Mouse (Mus musculus) heart, adult 2 months (tissue): Measurements from ENCODE around the gene Hif3a. TPM values are rescaled to one million over a fixed set of nuclear protein-coding genes. Genes with fewer than 3 reads are reported as not detected.

Experiments used
- DNase-seq, 2 experiments: peaks; one replicate each; pipeline ENCODE4 v3.0.0; 2021
- H3K27ac ChIP-seq: fragments of 200-600 bp; 2 replicates; pipeline ENCODE4 v1.8.1; 2022
- H3K27me3 ChIP-seq: fragments of 200-500 bp; 2 replicates; pipeline ENCODE4 v1.6.1; 2012; ENCODE audit warnings: mild to moderate bottlenecking, low read length, inconsistent platforms, mixed read lengths; ENCODE audit not compliant: control insufficient read depth, insufficient read depth
- H3K36me3 ChIP-seq: fragments of 200-500 bp; 2 replicates; pipeline ENCODE4 v1.6.1; 2012; ENCODE audit warnings: low read length, inconsistent platforms; ENCODE audit not compliant: control insufficient read depth, insufficient read depth
- H3K4me1 ChIP-seq: fragments of 200-500 bp; 2 replicates; pipeline ENCODE4 v1.6.1; 2011; ENCODE audit warnings: low read length; ENCODE audit not compliant: control insufficient read depth, insufficient read depth
- H3K4me3 ChIP-seq: fragments of 200-600 bp; 2 replicates; pipeline ENCODE4 v1.8.1; 2022
- H3K79me2 ChIP-seq: fragments of 200-500 bp; replicated peaks from 2 replicates; pipeline ENCODE4 v1.6.1; 2012; ENCODE audit warnings: mild to moderate bottlenecking, inconsistent platforms, low read length, moderate library complexity, mixed read lengths; ENCODE audit not compliant: control insufficient read depth, insufficient read depth
- H3K9ac ChIP-seq: fragments of 200-500 bp; 2 replicates; pipeline ENCODE4 v1.6.1; 2012; ENCODE audit warnings: low read depth, mild to moderate bottlenecking, control low read depth, inconsistent platforms, low read length, mixed read lengths
- CTCF ChIP-seq: fragments of 200-600 bp; IDR thresholded peaks from 2 replicates; pipeline ENCODE4 v1.8.1; 2022; ENCODE audit warnings: antibody characterized with exemption, mild to moderate bottlenecking, moderate library complexity
- EP300 ChIP-seq: fragments of 200-500 bp; IDR thresholded peaks from 2 replicates; pipeline ENCODE4 v1.6.1; 2011; ENCODE audit warnings: low read depth, low read length, control low read depth; ENCODE audit not compliant: insufficient read depth
- POLR2A ChIP-seq: fragments of 200-500 bp; IDR thresholded peaks from 2 replicates; pipeline ENCODE4 v1.6.1; 2011; ENCODE audit warnings: mild to moderate bottlenecking, low read depth, low read length, control low read depth; ENCODE audit not compliant: insufficient read depth
- WGBS: fragments of 180-500 bp; shearing (Covaris S2); methylation state at CpG from one replicate; pipeline ENCODE4 v1.1.7; 2018; 5-methylcytosine and 5-hydroxymethylcytosine counted together
- intact Hi-C: fragments of 180-260 bp; cut with DNase I; formaldehyde crosslinking; loops from one replicate; pipeline ENCODE4 v1.15.1; 2025
- polyA plus RNA-seq: library from polyadenylated mRNA; depleted of rRNA; stranded (reverse); fragments of >200 nt; gene quantifications from 2 replicates; pipeline ENCODE4 v1.2.3, GENCODE M21; 2012
- total RNA-seq, 2 experiments: library from RNA; stranded (reverse); gene quantifications; 2 replicates each; pipeline ENCODE4 v1.2.3; 2021

The Hif3a gene
- total and polyA plus RNA-seq, 3 experiments: 1.9 to 3.0 (median 2.5) TPM

- Histone ChIP-seq H3K4me1 (peaks cover 12% of the 10 kb centered on the region), H3K27me3 (no peaks in the 10 kb centered on the region), H3K4me3 (no peak overlapping the region), H3K9ac (no peak overlapping the region), H3K79me2 (no peaks in the 10 kb centered on the region), H3K36me3 (no peaks in the 10 kb centered on the region), H3K27ac (no peak overlapping the region)
- WGBS: 46% methylated on average over 7 of the region's 7 CpGs
- intact Hi-C loops: loop anchor here (2.0 kb wide), 1 partner anchor 23 kb away; the partner anchor contains the start of gene Ppp5c
- no peak for DNase-seq
- no peak for TF ChIP-seq CTCF
- no peak for TF ChIP-seq POLR2A
- no peak for TF ChIP-seq EP300
Measured at GRCm38 (mm10) chr7:17003230-17003960, 58.8 kb downstream of the Hif3a start.

- H3K27ac ChIP-seq: peak overlapping the region; percentile 40
- DNase-seq: peak; percentile 75 to 82
- peaks cover 12% of the 10 kb centered on the region for H3K4me1 ChIP-seq
- no peak overlapping the region for H3K9ac ChIP-seq
- no peaks in the 10 kb centered on the region for H3K79me2 ChIP-seq
- intact Hi-C loops: loop anchor here (1.0 to 2.0 kb wide), 5 partner anchors 24 to 70 kb away; partner anchors contain the start of gene Ppp5c
- H3K27me3 ChIP-seq: no peaks in the 10 kb centered on the region
- WGBS: 13% methylated on average over 7 of the region's 7 CpGs
- TF ChIP-seq CTCF (peak; percentile 89), POLR2A (no peak), EP300 (peak; percentile 85)
- H3K36me3 ChIP-seq: no peaks in the 10 kb centered on the region
- H3K4me3 ChIP-seq: no peak overlapping the region
Measured at GRCm38 (mm10) chr7:17002375-17003195, 59.6 kb downstream of the Hif3a start.

GRCm38 (mm10) chr7:16999650-17000049, 62.6 kb downstream of the Hif3a start:
- intact Hi-C loops: no loop called here
- 23% methylated on average over 4 of the region's 4 CpGs for WGBS
- H3K36me3 ChIP-seq: no peaks in the 10 kb centered on the region
- H3K27me3 ChIP-seq: no peaks in the 10 kb centered on the region
- H3K4me1 ChIP-seq: peaks cover 12% of the 10 kb centered on the region
- no peak for TF ChIP-seq POLR2A
- TF ChIP-seq EP300: peak; percentile 93
- TF ChIP-seq CTCF: no peak
- peak overlapping the region; percentile 8; the same call in 1 of the 2 replicates for H3K27ac ChIP-seq
- H3K4me3 ChIP-seq: no peak overlapping the region
- H3K9ac ChIP-seq: no peak overlapping the region
- no peaks in the 10 kb centered on the region for H3K79me2 ChIP-seq
- DNase-seq: peak; percentile 84 to 96

GRCm38 (mm10) chr7:16999233-16999632, 63.0 kb downstream of the Hif3a start:
- Histone ChIP-seq H3K27ac (peak overlapping the region; percentile 8; the same call in 1 of the 2 replicates), H3K9ac (no peak overlapping the region), H3K36me3 (no peaks in the 10 kb centered on the region), H3K27me3 (no peaks in the 10 kb centered on the region), H3K4me1 (peaks cover 12% of the 10 kb centered on the region), H3K4me3 (no peak overlapping the region), H3K79me2 (no peaks in the 10 kb centered on the region)
- no peak for TF ChIP-seq EP300
- TF ChIP-seq POLR2A: no peak
- no peak for TF ChIP-seq CTCF
- WGBS: 19% methylated on average over 4 of the region's 4 CpGs
- intact Hi-C loops: no loop called here
- DNase-seq: no peak

GRCm38 (mm10) chr7:16995345-16995744, 66.9 kb downstream of the Hif3a start:
- TF ChIP-seq CTCF (no peak), EP300 (no peak), POLR2A (no peak)
- Histone ChIP-seq H3K9ac (peak overlapping the region; percentile 9; the same call in 1 of the 2 replicates), H3K4me1 (peaks cover 4% of the 10 kb centered on the region), H3K36me3 (no peaks in the 10 kb centered on the region), H3K27me3 (no peaks in the 10 kb centered on the region), H3K79me2 (no peaks in the 10 kb centered on the region), H3K4me3 (no peak overlapping the region), H3K27ac (no peak overlapping the region)
- intact Hi-C loops: no loop called here
- 70% methylated on average over 4 of the region's 4 CpGs for WGBS
- no peak for DNase-seq
